Mouse (Mus musculus): ENCODE results near the gene Rnf214. TPM values are rescaled to one million over a fixed set of nuclear protein-coding genes. Genes with fewer than 3 reads are reported as not detected.
"Not testable (repeated sequence)": the region's sequence is repeated elsewhere in the genome, so short reads cannot be mapped to it uniquely, and the experiment has no call there.

The Rnf214 gene
- total RNA-seq, 2 experiments from 2014 or later: 70.9 to 77.5 TPM

DNA sequence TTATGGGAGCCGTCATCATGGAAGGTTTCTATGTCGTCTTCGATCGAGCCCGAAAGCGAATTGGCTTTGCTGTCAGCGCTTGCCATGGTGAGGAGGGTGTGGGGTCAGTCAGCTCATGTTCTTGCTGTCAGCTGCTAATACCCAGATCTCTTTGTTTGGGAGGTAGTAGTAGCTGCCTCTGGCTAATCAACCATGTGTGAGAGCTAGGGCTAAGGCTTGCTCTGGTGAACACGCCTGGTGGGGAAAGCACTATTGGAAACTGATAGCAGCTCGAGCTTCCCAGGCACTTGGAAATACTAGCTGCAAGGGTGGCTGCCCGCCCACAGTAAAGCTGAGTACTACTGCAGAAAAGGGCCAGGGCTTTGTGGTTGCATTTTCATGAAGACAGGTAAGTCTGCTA is 47.3 kb downstream of the Rnf214 start:
- intact Hi-C loops (cut with DNase I): no loop called here
- no peak for DNase-seq (ENCODE audit: low spot score in 2 of 2)

DNA sequence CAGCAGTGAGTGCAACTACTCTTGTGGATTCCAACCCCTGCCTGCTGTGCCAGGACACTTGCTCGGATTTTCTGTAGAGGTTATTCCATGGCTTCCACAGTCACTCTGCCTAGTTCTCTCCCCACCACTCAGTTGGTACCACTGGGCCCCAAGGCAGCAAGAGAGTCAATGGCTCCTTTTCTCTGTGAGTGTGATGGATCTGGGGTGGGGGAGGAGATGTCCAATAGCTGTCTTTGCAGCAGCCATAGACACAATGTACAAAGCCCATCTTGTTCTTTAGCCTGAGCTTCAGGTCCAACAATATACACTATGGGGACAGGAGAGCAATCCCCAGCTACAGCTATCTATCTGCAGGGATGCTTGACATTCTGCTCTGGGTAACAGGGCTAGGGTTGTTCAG is 52.6 kb downstream of the Rnf214 start:
- intact Hi-C loops (cut with DNase I): no loop called here
- DNase-seq (ENCODE audit: low spot score in 2 of 2): no peak

DNA sequence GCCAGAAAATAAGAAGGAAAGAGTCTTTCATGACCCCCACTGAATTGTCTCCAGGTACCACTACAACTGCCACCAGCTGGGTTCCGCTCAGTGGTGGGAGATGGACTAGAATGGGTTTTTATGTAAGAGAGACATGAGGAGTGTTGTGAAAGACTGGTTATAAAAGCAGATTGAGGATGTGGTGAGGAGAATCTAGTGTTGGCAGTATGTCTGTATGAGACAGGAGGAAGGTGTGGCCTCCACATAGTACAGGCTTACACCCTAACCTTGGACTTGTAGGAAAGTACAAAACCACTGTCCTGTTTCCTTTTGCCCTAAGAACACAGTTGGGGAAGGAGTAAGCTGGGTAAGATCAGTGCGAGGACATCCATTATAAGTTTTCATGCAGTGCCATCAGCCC is 53.0 kb downstream of the Rnf214 start:
- intact Hi-C loops (cut with DNase I): no loop called here
- no peak for DNase-seq (ENCODE audit: low spot score in 2 of 2)

DNA sequence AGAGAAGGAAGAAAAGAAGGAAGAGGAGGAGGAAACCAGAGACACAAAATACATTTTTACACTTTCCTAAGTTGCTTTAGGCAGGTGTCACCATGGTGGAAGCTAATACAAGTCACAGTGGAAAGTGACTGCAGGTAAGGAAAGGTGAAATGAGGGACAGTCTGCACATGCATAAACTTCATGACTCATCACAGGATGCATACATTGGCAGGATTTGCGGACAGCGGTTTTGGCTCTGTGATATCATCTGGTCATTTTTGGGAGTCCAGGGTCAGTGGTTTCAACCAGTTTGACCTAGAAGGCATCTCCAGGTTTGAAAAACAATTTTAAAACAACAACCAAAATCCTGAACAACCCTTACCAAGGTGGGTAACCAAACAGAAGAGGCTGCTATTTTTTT is 54.9 kb downstream of the Rnf214 start:
- DNase-seq (ENCODE audit: low spot score in 2 of 2): no peak
- intact Hi-C loops (cut with DNase I): no loop called here

DNA sequence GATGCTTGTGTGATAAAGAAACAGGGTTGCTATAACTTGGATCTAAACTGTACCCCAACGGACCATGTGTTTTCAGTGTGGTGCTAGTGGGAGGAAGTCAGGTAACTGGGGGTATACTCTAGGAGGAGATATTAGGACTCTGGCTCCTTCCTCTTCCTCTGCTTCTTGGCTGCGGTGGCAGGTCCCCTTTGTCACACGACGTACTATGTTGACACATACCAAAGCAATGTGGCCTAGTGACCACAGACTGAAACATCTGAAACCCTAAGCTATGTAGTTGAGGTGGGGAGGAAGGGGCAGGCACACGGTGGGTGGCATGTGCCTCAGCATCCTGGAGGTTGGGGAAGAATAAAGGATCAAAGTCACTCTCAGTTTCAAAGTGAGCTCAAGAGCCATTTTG is 55.4 kb downstream of the Rnf214 start:
- intact Hi-C loops (cut with DNase I): no loop called here
- no peak for DNase-seq (ENCODE audit: low spot score in 2 of 2)

DNA sequence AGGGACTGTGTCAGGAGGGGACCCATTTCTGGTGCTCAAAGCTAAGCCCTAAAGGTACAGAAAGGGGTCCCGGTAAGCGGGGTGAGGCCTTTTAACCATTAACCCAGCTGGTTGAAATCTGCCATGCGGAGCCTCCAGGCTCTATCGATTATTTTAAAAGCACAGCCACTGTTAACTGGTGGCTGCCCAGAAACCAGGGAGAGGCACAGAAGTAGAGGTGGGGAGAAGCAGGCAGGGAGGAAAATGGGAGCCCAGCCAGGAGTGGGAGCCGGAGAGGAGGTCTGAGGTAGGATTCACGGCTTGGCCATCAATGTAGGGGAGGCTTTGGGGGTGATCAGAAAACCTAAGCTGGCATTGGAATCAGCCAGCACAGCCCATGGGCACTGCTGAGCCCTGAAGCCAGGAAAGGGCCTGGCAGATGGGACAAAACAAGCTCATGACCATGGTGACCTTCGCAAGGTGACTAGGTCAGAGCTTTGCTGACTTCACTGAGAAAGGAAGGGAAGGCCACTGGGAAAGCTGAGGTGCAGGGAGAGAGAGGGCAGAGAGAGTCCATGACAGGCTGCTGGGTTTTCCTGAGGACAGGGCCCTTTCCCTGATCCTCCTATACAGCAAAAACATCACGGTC is 56.1 kb downstream of the Rnf214 start:
- DNase-seq (ENCODE audit: low spot score in 2 of 2): no peak

DNA sequence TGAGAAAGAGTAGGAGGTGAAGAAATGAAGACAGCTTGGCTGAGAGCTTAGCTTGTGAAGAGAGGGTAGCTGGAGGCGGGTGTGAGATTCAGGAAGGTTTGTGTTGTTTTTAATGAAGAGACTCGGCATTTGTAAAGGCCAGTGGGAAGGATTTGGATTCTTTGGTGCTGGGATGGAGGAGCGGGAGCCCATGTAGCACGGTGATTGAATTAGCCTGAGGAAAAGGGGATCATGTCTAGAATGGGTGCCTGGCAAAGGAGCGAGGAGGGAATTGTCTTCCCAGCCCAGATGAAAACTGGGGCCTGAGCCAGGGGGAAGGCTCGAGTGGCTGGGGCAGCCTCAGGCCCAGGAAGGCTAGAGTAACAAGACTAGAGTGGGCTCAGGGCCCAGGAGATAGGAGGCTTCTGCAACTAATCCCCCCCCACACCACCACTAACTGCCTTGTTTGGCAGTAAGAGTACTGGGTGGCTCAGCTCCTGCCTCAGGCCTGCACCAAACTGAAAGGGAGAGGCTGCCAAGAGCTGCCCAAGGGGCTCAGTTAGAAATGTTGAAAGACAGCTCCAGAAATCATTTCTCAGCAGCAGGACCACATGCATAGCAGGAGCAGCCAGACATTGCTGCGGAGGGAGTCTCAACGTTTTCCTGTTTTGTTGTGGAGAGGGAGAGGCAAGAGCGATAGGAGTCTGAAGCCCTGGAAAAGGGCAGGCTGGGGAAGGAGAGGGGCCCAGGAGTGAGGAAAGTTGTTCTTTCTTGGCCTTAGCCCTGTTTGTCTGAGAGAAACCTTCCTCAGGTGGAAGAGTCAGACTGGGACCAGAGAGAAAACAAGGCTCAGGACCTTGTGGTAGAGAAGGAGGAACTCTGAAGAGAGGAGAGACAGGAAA is 56.9 kb downstream of the Rnf214 start:
- intact Hi-C loops (cut with DNase I): no loop called here
- peak; percentile 56 to 94 for DNase-seq (ENCODE audit: low spot score in 2 of 2)

More for the DNA sequence above, 56.1 kb downstream of the Rnf214 start:
- intact Hi-C loops (cut with DNase I): no loop called here

DNA sequence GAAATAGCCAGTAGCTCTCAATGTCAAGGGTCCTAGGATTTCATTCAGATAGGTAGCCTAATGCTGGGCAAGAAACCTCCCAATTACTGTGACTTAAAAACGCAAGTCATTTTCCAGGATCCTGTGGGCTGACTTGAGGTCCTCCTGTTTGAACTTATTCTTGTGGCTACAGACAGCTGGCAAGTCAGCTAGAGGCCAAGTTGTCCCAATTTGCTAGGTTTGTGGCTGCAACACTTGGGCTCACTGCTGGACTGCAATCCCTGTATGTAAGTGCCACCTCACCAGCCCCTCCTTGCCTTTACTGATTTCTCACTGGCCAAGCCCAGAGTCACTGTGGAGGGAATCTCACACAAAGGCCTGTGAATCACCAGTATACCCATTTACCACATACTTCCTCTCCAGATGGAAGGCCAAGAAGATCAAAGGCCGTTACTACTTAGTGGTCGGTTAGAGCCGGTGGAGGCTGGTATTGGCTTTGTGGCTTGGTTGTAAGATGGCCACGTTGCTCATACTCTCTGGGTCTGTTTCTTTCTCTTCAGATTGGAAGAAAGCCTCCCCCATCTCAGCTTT is 59.7 kb downstream of the Rnf214 start:
- intact Hi-C loops (cut with DNase I): no loop called here
- DNase-seq (ENCODE audit: low spot score in 2 of 2): no peak

DNA sequence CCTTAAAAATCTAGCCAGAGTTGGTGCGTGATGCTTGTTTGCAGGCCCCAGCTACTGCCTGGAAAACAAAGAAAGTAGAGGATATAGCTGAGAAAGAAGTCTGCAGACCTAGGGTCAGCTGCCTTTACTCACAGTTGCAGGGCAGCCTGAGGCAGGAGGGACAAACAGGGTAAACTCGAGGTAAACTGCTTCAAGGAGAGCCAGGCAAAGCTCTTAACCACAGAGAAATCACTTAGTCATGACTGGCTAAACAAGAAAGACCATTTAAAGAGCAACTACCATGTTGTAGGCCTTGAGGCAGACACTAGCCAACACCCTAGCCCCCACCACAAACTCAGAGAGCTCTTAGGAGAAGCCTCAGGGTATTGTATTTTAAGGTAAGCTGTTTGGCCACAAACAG is 60.5 kb downstream of the Rnf214 start:
- intact Hi-C loops (cut with DNase I); DNase-seq (ENCODE audit: low spot score in 2 of 2): not testable (repeated sequence)

DNA sequence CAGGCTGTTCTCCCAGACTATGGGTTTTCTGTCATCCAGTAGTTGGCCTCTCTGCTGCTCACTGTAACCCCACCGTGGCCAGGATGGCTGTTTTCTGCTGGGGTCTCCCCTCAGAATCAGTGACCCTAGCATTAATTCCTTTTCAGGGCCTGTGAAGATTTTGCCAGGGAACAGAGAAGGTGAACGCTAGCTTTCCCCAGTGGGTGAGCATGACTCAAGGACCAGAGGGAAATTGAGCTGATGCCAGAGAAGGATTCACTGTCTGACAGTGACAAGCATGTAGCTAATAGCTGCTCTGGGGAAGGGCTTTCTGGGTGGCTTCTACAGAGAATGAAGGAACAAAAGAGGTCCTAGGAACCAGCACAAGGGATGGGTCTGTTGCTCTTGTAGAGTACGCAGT is 61.2 kb downstream of the Rnf214 start:
- intact Hi-C loops (cut with DNase I): no loop called here
- no peak for DNase-seq (ENCODE audit: low spot score in 2 of 2)

DNA sequence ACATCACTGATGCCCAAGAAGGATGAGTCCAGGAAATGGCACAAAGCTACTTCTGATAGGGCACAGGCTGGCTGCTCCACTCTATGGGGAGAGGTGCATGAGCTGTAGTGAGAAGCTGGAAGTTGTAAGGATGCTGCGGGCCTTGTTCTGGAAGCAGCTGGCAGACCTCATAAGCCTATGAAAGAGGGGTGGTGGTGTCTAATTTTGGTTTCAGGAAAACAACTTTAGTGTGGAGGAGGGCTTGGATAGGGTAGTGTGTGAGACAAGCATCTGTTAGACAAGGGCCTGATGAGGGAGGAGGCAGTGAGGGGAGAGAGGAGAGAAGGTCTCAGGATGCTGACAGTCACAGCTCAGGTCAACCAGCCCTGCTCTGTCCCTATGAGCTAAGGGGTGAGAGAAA is 62.9 kb downstream of the Rnf214 start:
- intact Hi-C loops (cut with DNase I): no loop called here
- peak in 1 of 2 experiments; percentile 75 for DNase-seq (ENCODE audit: low spot score in 2 of 2)

DNA sequence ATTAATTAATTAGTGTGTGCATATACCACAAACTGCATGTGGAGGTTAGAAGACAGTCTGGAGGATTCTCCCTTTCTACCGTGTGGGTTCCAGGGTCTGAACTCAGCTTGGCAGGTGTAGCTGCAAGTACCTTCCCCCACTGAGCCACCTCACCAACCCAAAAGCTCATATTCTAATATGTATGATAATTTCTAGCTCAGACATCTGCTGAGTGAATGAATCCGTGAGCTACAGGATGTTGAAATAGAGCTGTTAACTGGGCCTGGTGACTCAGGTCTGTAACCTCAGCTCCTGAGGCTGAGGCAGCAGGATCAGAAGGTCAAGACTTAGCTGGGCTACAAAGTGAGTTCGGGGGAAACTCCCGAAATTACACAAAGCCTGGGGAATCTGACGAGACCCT is 63.7 kb downstream of the Rnf214 start:
- DNase-seq (ENCODE audit: low spot score in 2 of 2): no peak
- intact Hi-C loops (cut with DNase I): no loop called here

DNA sequence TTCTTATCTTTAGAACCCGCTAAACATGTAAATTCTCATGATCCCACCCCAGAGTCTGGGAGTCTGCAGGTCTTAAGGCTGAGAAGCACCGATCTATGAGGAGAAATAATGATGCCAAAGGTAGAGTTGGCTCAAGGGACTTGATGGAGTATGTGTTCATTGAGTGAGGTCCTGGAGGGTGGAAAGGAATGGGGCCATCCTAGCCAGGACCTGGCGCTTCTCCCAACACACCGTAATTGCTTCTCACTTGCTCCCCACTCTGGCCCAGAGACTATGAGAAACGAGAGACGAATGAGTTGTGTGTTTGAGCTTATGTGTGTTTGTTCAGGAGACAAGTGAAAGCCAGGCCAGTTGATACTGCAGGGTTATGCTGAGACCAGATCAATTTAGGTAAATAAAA is 65.3 kb downstream of the Rnf214 start:
- DNase-seq (ENCODE audit: low spot score in 2 of 2): no peak
- intact Hi-C loops (cut with DNase I): no loop called here

DNA sequence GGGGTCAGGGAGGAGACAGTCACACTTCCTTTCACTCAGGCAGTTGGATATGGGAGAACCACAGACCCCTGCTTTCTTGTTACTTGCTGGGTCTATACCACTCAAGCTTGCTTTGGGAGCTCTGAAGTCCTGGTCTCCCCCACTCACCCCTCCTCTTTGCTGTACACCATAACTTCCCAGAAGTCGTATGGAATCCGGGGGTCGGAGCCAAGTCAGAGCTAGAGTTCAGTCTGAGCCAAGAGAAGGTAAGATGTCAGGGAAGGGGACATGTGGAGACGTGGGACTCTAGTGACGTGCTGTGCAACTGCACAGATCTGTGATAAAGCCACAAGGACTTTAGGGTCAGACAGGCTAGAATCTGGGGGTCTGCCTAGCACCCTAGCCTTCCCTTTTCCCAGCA is 66.4 kb downstream of the Rnf214 start:
- intact Hi-C loops (cut with DNase I): no loop called here
- DNase-seq (ENCODE audit: low spot score in 2 of 2): no peak

DNA sequence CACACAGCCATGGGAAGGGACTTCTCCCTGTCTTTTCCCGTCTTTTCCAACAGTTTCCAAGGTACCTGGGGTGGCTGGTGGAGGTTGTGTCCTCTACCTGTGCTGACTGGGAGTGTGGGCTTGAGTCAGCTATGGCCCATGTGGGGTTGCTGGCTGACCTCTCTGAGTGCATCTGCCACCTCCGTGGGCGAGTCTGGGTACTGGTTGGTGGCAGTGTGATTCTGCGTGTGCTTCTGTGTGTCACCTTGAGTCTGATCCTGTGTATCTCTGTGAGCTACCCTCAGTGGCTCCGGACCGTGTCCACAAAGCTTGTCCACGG is 66.8 kb downstream of the Rnf214 start:
- no peak for DNase-seq (ENCODE audit: low spot score in 2 of 2)
- intact Hi-C loops (cut with DNase I): loop anchor here (5.0 kb wide), 1 partner anchor 67 kb away; the partner anchor contains the start of genes Pcsk7 and Rnf214

DNA sequence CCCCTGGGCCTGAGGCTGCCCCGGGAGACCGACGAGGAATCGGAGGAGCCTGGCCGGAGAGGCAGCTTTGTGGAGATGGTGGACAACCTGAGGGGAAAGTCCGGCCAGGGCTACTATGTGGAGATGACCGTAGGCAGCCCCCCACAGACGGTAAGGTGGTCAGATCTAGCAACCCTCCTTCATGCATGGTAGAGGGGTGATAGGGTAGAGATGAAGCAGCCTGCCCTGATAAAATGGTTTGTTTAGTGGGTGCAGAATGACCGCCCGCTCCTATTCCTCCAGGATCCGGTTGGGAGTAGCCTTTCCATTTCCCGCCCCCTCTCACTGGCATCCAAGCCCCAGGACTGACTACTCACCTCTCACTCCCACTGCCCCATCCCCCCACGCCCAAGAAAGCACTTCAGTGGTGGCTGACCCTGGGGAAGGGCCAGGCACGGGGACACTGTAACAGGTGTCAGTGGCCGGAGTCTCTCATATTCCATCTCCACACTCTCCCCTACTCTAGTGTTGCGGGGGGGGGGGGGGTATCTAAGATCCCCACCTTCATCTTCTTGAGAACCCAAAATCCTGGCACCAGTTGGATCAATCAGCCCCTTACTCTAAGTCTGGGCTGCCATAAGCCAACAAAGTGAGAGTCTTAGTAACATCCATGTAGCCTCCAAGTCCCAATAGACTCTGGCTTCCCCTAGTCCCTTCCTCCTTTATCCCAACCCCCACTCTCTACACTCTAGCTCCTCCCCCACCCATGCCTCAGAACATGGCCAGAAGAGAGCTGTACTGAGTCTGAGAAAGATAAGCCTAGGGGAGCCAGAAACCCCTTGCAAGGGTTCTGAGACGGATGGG is 67.4 kb downstream of the Rnf214 start:
- no peak for DNase-seq (ENCODE audit: low spot score in 2 of 2)
- intact Hi-C loops (cut with DNase I): loop anchor here (5.0 kb wide), 1 partner anchor 68 kb away; the partner anchor contains the start of genes Pcsk7 and Rnf214

DNA sequence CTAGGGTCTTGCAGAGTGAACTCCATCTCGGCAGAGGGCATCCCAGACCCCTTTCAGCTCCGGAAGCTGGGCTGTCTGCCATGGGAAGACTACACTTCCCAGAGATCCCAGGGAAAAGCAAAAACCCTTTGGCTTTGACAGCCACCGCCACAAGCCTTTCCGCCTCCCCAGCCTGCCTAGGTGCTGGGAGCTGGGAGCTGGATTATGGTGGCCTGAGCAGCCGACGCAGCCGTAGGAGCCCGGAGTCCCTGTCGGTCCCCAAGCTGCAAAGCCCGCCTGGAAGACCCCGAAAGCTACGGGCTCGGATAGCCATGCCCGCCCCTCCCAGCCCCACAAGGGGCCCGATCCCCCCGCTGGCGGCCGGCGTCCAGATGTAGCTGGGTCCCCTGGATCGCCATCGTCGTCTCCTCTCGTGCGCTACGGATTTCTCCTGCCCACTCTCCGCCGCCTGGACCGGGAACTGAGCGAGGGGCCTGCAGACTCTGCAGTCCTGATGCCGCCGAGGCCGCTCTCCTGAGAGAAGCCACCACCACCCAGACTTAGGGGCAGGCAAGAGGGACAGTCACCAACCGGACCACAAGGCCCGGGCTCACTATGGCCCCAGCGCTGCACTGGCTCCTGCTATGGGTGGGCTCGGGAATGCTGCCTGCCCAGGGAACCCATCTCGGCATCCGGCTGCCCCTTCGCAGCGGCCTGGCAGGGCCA is 68.1 kb downstream of the Rnf214 start, which contains the start of gene Bace1:
Gene Bace1 (plus strand): TSS at position 147 of the 705 bp plus-strand sequence.
- intact Hi-C loops (cut with DNase I): loop anchor here (5.0 kb wide), 1 partner anchor 69 kb away; the partner anchor contains the start of genes Pcsk7 and Rnf214
- peak; percentile 87 to 95 for DNase-seq (ENCODE audit: low spot score in 2 of 2)

DNA sequence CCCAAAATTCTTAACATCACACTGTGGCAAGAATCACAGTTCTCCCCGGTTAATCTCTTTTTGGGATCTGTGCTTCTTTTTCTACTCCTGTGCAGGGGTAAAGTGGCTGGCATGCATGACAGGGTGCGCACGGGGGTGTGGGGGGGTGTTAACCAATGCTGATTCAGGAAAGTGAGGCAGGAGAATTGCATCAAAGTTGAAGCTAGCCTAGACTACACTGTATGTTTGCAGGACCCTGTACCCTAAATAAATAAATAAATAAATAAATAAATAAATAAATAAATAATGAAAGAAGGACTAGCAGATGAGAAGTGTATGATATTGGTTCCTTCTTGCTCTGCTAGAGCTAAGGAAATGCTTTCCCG is 68.7 kb downstream of the Rnf214 start:
- DNase-seq (ENCODE audit: low spot score in 2 of 2): no peak
- intact Hi-C loops (cut with DNase I): loop anchor here (5.0 kb wide), 1 partner anchor 69 kb away; the partner anchor contains the start of genes Pcsk7 and Rnf214

DNA sequence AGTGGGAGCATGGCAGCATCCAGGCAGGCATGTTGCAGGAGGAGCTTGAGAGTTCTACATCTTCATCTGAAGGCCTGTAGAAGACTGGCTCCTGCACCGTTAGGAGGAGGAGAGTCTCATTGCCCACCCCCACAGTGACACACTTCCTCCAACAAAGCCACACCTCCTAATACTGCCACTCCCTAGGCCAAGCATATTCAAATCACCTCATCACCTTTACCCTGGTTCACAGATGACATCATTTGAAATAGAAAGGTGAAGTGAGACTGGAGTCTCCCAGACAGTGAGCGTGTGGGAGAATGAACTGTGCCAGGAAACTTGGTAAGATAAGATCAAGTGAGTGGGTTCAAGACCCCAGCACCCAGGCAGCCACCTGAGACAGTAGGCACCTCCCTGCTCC is 73.2 kb downstream of the Rnf214 start:
- intact Hi-C loops (cut with DNase I): no loop called here
- no peak for DNase-seq (ENCODE audit: low spot score in 2 of 2)
